Mouse (Mus musculus) skeletal muscle tissue, adult 2 months (tissue): ENCODE measurements around the gene Pigw.

Experiments used
- DNase-seq: peaks from one replicate; pipeline ENCODE4 v3.0.0-alpha.2; 2012; ENCODE audit warnings: low read depth, low spot score

The Pigw gene

DNA sequence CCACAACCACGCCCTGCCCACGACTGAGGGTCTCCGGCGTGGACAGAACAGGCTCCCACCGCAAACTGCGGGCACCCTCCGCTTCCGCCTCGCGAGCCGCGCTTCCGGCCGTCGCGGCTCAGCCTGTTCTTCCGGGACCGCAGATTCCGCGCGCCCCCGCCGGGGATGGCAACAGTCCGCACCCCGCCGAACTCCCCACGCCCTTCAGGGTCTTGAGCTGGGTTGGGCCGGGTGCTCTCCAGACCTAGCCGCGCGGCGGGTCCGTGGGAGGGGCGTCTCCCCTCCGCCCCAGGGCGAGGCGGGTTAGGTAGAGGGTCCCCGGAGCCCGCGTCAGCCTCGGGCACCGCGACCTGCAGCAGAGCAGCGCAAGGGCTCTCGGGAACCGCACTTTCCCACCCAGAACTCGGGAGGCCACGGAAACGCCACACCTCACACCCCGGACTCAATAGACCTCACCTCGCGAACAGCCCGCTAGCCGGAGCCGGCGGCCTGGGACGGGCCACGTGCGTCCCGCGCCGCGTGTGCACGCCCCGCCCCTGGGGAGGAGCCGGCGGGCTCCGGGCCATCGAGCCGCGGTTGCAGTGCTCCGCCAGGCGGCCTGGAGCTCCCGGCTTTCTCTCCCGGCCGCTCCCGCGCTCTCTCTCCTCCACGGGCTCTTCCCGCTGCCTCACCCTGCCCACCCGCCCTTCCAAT lies at the start of gene Pigw, which contains the start of gene Myo19:
Pigw (minus strand) TSS at position 514 of the 693 bp plus-strand sequence.
Myo19 (plus strand) TSS at position 377 of the 693 bp plus-strand sequence.
- DNase-seq = peak; percentile 68

DNA sequence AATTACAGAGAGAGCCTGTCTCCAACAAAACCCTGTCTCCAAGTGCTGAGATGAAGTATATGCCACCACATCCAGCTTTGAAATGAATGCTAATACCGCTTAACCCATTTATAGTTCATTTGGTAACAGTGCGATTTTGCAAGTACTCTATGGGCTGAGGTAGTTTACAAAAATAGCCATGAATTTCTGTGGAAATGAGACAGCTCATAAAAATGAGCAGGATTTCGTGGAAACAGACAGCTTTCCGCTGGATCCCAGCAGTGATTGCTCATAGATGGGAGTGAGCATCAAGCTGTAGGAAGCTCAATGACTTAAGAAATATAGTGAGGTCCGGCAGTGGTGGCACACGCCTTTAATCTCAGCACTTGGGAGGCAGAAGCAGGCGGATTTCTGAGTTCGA lies 40.9 kb upstream of the Pigw start:
- DNase-seq = no peak

GRCm38 (mm10) chr11:84919951-84920350 lies 39.9 kb upstream of the Pigw start:
- DNase-seq = no peak

GRCm38 (mm10) chr11:84919276-84919675 lies 39.2 kb upstream of the Pigw start:
- DNase-seq = no peak

DNA sequence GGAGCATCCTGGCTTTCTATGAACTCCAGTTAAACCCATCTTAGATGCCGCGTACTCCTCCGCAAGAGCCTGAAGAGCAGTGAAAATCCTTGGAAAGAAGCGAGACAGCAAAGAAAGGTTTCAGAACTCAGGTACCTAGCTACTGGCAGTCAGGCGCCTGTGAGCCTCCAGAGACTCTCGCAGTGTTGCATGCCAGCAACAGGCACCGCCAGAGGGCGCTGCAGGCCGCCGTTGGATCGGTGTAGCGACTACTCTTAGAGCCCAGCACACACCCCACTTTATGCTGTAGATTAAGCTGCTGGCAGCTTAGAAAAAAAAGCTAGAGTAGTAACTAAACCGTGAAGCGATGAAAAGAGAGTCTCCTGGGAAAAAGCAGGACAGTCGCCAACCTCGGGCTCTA lies 38.3 kb upstream of the Pigw start:
- peak; percentile 65 for DNase-seq

DNA sequence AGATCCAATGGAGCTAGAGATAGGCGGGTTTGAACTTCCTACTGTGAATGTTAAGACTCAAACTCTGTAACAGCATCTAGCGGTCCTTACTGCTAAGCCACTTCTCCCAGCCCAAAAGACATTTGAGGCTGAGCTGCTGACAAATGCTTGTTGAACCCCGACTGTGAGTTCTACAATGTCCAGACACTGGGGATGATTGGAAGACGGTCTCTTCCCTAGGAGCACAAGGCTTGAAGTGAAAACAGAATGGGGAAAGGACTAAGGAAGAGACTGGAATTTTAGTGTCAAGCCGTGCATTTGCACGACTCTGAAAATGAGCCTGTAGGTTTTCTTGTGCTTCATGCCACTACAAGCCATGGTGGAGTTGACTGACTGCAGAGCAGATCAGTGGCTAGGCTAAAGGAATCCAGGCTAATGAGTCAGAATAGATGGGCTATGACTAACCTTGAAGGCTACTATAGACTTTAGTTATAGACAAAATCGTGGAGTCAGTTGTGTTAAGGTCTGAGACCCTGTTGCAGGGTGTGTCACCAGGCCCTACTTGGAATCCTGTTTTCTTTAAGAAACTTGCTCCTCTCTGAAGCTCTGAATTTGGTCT lies 36.7 kb upstream of the Pigw start:
- DNase-seq = no peak

- DNase-seq = peak; percentile 83
These were observed 36.1 kb upstream of the Pigw start, which contains the start of gene Znhit3 for GRCm38 (mm10) chr11:84916053-84916702. TSS of gene Znhit3 (minus strand) at chr11:84916366.

DNA sequence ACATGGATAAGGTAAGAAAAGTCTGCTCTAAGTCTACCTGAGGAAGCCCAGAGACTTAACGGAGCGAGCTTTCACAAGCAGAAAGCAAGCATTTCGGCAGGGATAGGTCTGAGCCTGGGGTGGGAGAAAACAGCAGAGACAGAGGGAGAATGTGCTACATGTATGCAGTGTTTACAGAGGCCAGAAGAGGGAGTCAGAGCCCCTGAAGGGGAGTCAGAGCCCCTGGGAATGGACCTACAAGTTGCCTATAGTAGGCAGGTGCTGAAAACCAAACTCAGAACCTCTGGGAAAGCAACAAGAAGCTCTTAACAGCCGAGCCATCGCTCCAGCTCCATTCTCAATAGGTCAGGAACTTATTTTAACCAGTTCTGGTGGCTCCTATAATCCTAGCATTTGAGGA lies 34.6 kb upstream of the Pigw start:
- no peak for DNase-seq

DNA sequence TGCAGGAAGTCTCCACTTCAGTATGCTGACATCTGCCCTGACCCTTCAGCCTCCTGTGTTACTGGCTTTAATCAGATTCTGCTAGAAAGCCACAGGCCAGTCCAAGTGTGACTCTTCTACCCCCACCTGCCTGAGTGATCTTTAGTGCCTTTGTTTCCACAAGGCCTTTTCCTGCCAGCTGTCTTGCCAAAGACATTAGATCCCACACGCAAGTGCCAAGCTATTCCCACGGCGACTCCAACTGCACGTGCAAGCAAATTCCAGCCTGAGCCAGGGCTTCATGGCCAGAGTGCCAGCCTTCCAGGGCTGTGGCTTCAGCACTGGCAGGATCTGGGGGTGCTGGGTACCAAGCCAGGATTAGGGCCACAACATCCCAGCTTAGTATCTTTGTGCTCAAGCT lies 30.3 kb upstream of the Pigw start:
- DNase-seq = no peak

DNA sequence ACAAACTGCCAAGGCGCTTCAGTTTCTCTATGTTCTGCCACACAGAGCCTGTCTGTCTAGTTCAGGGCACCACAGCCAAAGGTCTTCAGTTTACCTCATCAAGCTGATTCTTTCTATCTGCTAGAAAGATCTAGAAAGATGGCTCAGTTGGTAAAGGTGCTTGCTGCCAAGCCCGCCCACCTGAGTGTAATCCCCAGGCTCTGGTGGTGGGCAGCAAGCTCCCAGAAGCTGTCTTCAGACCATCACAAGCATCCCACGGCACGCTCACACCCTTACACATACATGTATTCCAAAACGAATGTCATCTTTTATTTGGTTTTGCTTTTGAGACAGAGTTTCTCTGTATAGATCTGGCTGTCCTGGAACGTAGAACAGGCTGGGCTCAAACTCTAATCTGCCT lies 28.4 kb upstream of the Pigw start:
- DNase-seq = no peak

DNA sequence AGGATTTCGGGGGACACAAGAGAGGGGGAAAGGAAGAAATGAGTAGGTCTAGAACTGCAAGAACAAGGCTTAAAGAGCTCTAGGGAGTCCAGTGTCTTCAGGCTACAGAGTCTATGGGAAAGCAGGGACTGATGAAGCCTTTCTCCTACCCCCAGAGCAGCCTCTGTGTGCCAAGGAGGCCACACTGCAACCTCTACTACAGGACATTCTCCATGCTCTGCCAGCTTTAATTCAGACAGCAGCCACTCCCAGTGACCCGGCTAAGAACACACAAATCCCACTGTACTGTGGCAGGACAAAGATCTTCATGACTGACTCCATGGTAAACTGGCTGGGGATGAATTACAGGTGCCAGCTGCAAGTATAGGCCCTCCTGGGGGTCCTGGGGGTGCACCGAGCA lies 27.0 kb upstream of the Pigw start:
- no peak for DNase-seq

- DNase-seq = no peak
These were observed 24.6 kb upstream of the Pigw start for GRCm38 (mm10) chr11:84904597-84905144.

GRCm38 (mm10) chr11:84893113-84893512 lies 13.0 kb upstream of the Pigw start:
- DNase-seq = no peak

- no peak for DNase-seq
These were observed 11.6 kb upstream of the Pigw start for GRCm38 (mm10) chr11:84891705-84892104.

- no peak for DNase-seq
These were observed 9.4 kb upstream of the Pigw start for GRCm38 (mm10) chr11:84889492-84889891.

GRCm38 (mm10) chr11:84888025-84888424 lies 7.9 kb upstream of the Pigw start:
- DNase-seq = no peak

GRCm38 (mm10) chr11:84886767-84887511 lies 6.9 kb upstream of the Pigw start:
- no peak for DNase-seq

- DNase-seq = no peak
These were observed 6.2 kb upstream of the Pigw start for GRCm38 (mm10) chr11:84886236-84886635.

- DNase-seq = no peak
These were observed 5.2 kb upstream of the Pigw start for GRCm38 (mm10) chr11:84885238-84885637.

GRCm38 (mm10) chr11:84882346-84882745 lies 2.3 kb upstream of the Pigw start:
- no peak for DNase-seq

- no peak for DNase-seq
These were observed 886 bp upstream of the Pigw start for GRCm38 (mm10) chr11:84880971-84881370.

DNA sequence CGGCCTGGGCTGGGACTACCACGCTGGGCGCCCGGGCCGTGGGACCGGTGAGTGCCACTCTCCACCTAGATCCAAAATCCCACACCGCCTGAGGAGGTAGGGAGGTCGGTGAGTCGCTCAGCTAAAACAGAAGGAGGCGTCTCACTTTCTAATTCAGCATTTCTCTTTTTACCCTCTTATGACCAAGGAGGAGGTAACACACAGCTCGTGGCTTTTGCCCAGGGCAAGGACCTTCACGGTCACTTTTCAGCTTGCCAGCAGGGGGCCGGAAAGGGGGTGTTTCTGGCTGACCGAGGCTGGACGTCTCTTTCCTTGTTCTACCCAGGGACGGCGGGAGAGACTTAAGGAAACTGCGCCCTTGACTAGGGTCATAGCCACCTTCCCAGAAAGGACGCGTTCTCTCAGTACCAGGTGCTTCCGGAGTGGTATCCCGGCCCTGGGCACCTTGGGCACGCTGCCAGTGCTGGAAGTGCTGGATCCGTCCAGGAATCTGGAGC lies 428 bp upstream of the Pigw start:
- DNase-seq = peak; percentile 25
